Mouse (Mus musculus): Measurements from ENCODE around the gene Nmd3. TPM values are rescaled to one million over a fixed set of nuclear protein-coding genes. Genes with fewer than 3 reads are reported as not detected.

The Nmd3 gene
- total RNA-seq, 2 experiments from 2014 or later, result 31.9 to 33.8 TPM

DNA sequence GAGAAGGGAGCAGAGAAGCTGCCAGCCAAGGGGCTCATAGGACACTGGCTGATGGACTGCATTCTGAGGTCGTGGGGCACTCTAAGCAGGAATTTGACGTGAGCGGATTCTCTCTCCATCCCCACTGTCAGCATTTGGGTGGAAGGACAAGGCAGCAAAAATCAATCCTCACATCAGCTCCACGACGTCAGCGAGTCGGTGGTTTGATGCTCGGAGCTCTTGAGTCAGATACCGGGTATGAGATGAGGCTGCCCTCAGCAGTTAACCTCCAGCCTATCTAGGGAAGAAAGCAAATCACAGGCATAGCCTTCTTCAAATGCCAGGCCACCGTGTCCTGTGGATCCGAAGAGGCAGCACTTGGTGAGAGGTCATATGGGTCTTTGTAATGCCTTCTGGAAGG is 43.4 kb downstream of the Nmd3 start:
- DNase-seq, result no peak
- Histone ChIP-seq H3K4me3 (no peak overlapping the region), H3K27ac (no peak overlapping the region)
- no peak for TF ChIP-seq CTCF (IDR thresholded peaks at IDR 0.05)
- intact Hi-C loops (cut with DNase I), result no loop called here

DNA sequence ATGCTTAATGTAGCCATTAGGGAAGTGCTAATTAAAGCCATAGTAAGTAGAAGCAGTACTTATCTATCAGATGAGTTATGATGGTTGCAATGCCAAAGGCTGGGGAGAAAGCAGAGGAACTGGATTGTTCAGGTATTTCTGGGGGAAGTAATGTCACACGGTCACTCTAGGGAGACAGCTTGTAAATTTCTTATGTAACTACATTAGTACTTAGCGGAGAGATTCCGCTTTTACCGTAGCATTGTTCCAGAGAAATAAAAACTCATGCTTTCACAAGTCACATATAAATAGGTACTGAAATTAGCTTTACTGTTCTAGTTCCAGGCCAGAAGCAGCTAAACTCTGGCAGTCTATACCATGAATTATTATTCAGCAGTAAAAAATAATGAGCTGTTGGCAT is 47.4 kb downstream of the Nmd3 start:
- intact Hi-C loops (cut with DNase I), result no loop called here
- DNase-seq, result no peak
- no peak overlapping the region for H3K27ac ChIP-seq
- no peak for TF ChIP-seq CTCF (IDR thresholded peaks at IDR 0.05)
- no peak overlapping the region for H3K4me3 ChIP-seq

DNA sequence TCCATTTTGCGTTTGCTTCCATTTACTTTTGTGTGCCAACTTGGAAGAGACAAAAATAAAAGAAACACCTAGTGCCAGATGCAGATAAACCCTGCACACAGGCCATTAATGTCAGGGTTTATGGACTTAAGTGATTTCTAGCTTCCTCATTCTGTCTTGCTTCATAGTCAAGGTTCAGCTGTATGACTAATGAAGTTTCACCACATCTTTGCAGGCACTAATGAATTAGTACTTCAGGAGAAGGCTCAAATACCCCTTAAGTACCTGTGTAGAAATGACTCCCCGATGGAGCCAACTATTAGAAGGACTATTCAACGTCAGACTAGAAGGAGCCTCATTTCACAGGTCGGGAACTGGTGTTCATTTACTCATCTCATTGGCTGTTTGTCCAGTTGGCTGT is 51.6 kb downstream of the Nmd3 start:
- intact Hi-C loops (cut with DNase I), result no loop called here
- Histone ChIP-seq H3K27ac (no peak overlapping the region), H3K4me3 (no peak overlapping the region)
- no peak for TF ChIP-seq CTCF (IDR thresholded peaks at IDR 0.05)
- no peak for DNase-seq

DNA sequence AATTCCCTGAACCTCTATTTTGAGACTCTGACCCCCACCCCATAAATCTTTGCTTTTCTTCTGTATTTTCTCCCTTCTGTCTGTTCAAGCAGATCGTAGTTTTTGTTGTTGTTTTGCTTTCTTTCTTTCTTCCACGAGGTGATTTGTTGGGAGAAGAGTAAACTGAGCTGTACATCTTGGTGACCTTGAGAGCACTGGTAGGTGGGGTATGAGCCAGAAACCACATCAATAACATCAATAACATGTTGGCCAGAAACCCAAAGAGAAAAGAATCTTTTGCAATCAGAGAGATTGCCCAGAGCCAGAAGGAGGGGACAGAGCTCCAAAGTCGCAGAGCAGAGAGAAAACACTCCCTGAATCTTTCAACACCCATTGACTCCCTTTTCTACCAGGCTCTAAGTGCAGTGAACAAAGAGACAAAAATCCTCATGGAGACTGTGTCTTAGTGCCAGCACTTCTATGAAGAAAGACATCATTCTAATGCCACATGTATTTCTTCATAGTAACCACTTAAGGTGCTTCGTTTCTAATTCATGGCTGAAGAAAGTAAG is 57.5 kb downstream of the Nmd3 start:
- H3K27ac ChIP-seq, result no peak overlapping the region
- no peak for TF ChIP-seq CTCF (IDR thresholded peaks at IDR 0.05)
- no peak for DNase-seq
- intact Hi-C loops (cut with DNase I), result no loop called here
- no peak overlapping the region for H3K4me3 ChIP-seq

DNA sequence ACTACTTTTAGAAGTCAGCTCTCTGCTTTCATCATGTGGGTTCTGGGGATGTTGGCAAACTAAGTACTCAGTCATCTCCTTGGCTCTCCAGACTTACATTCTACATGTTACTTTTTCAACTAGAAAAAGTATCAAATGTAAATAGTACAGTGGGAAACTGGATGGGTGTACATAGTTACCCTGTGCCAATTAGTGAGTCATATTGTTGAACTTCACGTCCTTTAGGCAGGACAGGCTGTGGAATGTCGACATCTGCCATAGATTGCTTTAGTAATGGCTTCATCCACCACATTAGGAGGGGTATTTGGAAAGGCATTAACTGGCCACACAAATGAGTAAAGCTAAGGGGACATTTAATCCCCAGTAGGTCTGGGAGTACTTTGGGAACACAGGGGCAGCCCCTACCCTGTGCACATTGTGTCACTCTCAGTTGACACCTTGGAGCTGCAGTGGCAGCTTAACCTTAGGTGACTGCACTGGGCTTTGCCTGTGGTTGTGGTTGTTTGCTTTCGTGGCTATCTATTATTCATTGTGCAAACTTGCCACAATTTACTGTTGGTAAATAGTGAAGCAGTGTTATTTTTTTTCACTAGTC is 71.1 kb downstream of the Nmd3 start:
- TF ChIP-seq CTCF (IDR thresholded peaks at IDR 0.05), result no peak
- no peak for DNase-seq
- no peak overlapping the region for H3K27ac ChIP-seq
- no peak overlapping the region for H3K4me3 ChIP-seq
- intact Hi-C loops (cut with DNase I), result no loop called here

DNA sequence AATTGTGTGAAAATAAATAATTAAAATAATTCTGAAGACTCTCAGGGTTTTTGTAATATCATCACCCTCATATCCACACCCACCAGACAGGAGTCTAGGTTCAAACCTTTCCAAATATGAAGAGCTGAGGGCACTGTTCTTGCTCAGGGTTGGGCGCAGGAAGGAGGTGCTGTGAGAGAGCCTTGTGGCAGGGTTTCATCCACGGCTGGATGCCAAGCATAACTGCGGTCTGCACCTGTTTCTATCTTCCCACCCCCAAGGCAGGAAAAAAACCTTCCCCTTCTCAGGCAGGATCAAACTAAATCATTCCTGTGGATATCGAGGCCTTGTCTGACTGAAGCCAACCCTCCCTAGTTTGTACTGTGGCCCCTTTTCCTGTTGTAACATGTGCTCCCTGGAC is 75.7 kb downstream of the Nmd3 start:
- no peak for DNase-seq
- TF ChIP-seq CTCF (IDR thresholded peaks at IDR 0.05), result no peak
- intact Hi-C loops (cut with DNase I), result no loop called here
- Histone ChIP-seq H3K4me3 (no peak overlapping the region), H3K27ac (no peak overlapping the region)

DNA sequence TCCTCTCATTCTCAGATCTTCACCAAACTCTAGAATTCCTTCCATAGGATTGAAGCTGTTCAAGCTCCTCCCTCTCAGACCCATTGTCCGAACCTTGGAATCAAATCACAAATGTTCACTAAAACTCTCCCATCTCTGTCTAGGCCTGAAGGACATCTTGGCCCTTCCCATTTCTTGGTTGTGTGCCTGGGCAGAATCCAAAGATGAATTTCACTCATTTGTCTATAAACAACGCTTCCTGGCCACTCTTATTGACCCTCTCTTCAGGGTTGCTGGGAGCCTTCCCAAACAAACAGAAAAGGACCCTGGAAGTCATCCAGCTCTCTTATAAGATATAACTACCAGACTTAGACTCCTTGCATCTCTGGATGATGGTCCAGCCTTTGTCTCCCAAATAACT is 76.2 kb downstream of the Nmd3 start:
- intact Hi-C loops (cut with DNase I), result no loop called here
- Histone ChIP-seq H3K27ac (no peak overlapping the region), H3K4me3 (no peak overlapping the region)
- DNase-seq, result no peak
- TF ChIP-seq CTCF (IDR thresholded peaks at IDR 0.05), result no peak

DNA sequence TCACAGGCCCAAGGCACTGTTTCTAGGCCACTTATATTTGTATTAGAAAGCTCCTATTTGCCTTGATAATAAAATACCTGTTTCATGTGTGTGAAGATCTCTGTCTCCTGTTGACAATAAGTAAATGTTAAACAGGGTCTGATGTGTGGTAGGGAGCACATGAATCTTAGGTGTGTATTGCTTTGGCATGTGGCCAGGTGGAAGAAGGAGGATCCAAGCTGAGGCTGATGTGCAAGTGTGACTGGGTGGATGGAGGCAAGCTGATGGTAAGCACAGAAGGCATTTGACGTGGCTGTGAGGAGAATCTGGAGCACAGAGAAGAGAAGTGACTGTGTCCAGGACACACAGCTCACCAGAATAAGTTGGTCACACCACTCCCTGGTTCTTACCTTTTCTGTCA is 77.3 kb downstream of the Nmd3 start:
- H3K27ac ChIP-seq, result no peak overlapping the region
- TF ChIP-seq CTCF (IDR thresholded peaks at IDR 0.05), result no peak
- DNase-seq, result no peak
- no peak overlapping the region for H3K4me3 ChIP-seq
- intact Hi-C loops (cut with DNase I), result no loop called here

DNA sequence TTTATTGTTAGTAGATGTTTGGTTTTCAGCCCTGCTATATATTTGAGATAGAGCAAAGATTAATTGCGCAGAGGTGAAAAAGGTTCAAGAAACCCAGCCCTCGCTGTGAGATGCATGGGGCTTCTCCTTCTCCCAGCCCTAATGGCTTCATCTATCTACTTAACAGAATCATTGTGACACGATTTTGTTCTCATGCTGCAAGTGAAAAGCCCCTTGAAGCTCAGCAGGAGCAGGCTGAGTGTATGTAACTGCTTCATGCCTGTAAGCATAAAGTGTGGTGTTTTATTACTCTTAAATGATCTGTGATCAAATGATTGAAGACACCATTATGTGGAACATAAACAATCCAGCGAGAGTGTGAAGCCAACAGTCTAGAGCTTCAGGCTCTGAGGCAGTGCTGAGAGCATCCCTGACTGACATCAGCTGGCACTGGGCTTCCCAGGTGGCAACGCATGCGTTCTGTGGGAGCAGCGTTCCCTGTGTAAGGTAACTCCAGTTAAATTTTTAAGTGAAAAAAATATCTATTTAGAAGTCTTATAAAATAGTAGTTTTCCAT is 79.1 kb downstream of the Nmd3 start:
- Histone ChIP-seq H3K4me3 (no peak overlapping the region), H3K27ac (no peak overlapping the region)
- no peak for DNase-seq
- intact Hi-C loops (cut with DNase I), result no loop called here
- TF ChIP-seq CTCF (IDR thresholded peaks at IDR 0.05), result no peak

DNA sequence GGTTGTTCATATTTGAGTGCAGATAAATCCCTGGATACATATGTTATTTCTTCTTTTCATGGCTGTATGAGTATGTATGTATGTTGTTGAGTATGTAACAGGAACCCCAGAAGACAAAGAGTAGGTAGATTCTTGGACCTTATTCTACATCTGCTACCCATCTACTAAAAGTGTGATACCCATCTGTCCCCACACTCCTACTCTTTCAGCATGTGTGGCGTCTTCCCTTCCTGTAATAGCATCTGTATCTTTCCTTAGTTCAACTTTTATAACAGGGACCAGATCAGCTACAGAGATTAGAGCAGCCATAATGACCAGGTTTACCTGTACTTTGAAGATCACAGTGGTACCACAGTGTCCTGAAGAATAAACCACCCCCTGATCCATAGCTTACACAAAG is 81.4 kb downstream of the Nmd3 start:
- Histone ChIP-seq H3K27ac (no peak overlapping the region), H3K4me3 (no peak overlapping the region)
- intact Hi-C loops (cut with DNase I), result no loop called here
- TF ChIP-seq CTCF (IDR thresholded peaks at IDR 0.05), result no peak
- DNase-seq, result no peak

Other genes with a start within 250 kb of the Nmd3 start
- 1 to 10 TPM; 1.5 to 2.0 TPM for gene B3galnt1, start 123.0 kb upstream of the Nmd3 start, total RNA-seq (2021)
- not detected for gene Sptssb, start 138.0 kb downstream of the Nmd3 start, total RNA-seq (2021)